11 mouse cellular contexts compared by ENCODE assay signal in the genomic region with DNA sequence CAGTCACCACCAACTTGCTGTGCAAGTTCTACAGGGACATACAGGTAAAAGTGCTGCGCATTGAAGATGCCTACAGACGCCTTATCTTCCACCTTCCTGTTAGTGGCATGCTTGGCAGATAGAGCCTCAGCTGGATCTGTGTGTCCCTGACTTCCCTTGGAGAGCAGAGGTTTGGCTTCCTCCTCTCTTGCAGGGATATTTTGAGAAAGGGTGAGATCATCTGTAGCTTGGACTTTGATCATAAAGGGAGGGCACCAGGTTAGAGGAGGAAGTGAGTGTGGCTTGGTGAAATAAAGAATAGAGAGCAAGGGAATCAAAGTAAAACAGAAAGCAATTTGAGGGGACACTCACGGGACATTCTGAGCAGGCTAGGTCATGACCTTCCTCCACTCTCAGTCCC. TPM values are rescaled to one million over a fixed set of nuclear protein-coding genes. Genes with fewer than 3 reads are reported as not detected.
A peak's percentile ranks its signal among the peaks of the same experiment; 100 is the strongest.
DNase-seq lines count a peak whose midpoint lies in the region.
"Had no signal": no experiment of that assay in that cellular context is flagged by ENCODE, and none has a peak within 500 bp of the region (broad histone marks: within the 10 kb centered on the region; RNA-seq: fewer than 3 reads in every experiment).

No protein-coding gene starts in this region.

- DNase-seq in gastrocnemius, adult 18-20 months (ENCODE audit: low spot score), result peak; percentile 59
- DNase-seq in gastrocnemius, postnatal 10 days, result no peak
- DNase-seq in lung, adult 18-20 months, result peak; percentile 23 to 56
- no peak for DNase-seq in lung, postnatal 4 days
- peak; percentile 45 to 74 for DNase-seq in kidney, postnatal 36 days
- DNase-seq in right cerebral cortex, postnatal 25 days, result no peak
- DNase-seq in spleen, postnatal 36 days (ENCODE audit: low spot score in 2 of 2), result no peak
- no peak for DNase-seq in spleen, adult 12 weeks (ENCODE audit: low spot score)
- DNase-seq: left cerebral cortex, postnatal 4 days; right cerebral cortex, postnatal 4 days; thymus, postnatal 36 days had no signal

RNA-seq across cellular contexts. Expression of a gene that starts 4.6 kb away (rescaled TPM):
- total RNA-seq in gastrocnemius, adult 18-20 months (2021), result 100 to 1,000 TPM; 109 to 117 TPM
- total RNA-seq in gastrocnemius, postnatal 10 days (2021), result 10 to 100 TPM; 76.5 TPM

Comparison
In these comparisons a context has a peak if more than half of its experiments do, and no peak if none do; other contexts are left out.
1. DNase-seq: peak in gastrocnemius, adult 18-20 months (single experiment), lung, adult 18-20 months (2 of 2) and kidney, postnatal 36 days (2 of 2); none in gastrocnemius, postnatal 10 days (single experiment), lung, postnatal 4 days (0 of 2), right cerebral cortex, postnatal 25 days (single experiment), spleen, postnatal 36 days (0 of 2) and spleen, adult 12 weeks (single experiment).